Mouse (Mus musculus) liver, embryonic 16.5 days (tissue): Measurements from ENCODE around the gene Prkch. TPM values are rescaled to one million over a fixed set of nuclear protein-coding genes. Genes with fewer than 3 reads are reported as not detected.
"Not testable (repeated sequence)": the region's sequence is repeated elsewhere in the genome, so short reads cannot be mapped to it uniquely, and the experiment has no call there.

ENCODE experiments used
- ATAC-seq: fragments of 200-750 bp; cut with Nextera tagmentation; 2 replicates; pipeline ENCODE4 v1.8.0; 2017; ENCODE audit warnings: low read depth, mild to moderate bottlenecking, moderate number of reproducible peaks, moderate library complexity
- H3K27ac ChIP-seq: fragments of 300-500 bp; sonication (generic); 2 replicates; pipeline ENCODE4 v1.5.1; 2014; ENCODE audit warnings: mild to moderate bottlenecking, low read length
- H3K27me3 ChIP-seq: fragments of 300-500 bp; sonication (generic); 2 replicates; pipeline ENCODE4 v1.6.1; 2014; ENCODE audit warnings: low read depth, low read length, mixed read lengths; ENCODE audit not compliant: control insufficient read depth, insufficient read depth
- H3K36me3 ChIP-seq: fragments of 300-500 bp; sonication (generic); 2 replicates; pipeline ENCODE4 v1.6.1; 2014; ENCODE audit warnings: mild to moderate bottlenecking; ENCODE audit not compliant: control insufficient read depth, insufficient read depth
- H3K4me1 ChIP-seq: fragments of 300-500 bp; sonication (generic); 2 replicates; pipeline ENCODE4 v1.6.1; 2014; ENCODE audit warnings: low read depth, low read length, mixed read lengths; ENCODE audit not compliant: control insufficient read depth
- H3K4me2 ChIP-seq: fragments of 300-500 bp; sonication (generic); 2 replicates; pipeline ENCODE4 v1.6.1; 2014; ENCODE audit warnings: low read depth, low read length, mixed read lengths
- H3K4me3 ChIP-seq: fragments of 300-500 bp; sonication (generic); 2 replicates; pipeline ENCODE4 v1.5.1; 2014; ENCODE audit warnings: low read depth, mild to moderate bottlenecking, low read length
- H3K9ac ChIP-seq: fragments of 300-500 bp; sonication (generic); 2 replicates; pipeline ENCODE4 v1.6.1; 2014; ENCODE audit warnings: low read depth, low read length
- H3K9me3 ChIP-seq: fragments of 300-500 bp; sonication (generic); replicated peaks from 2 replicates; pipeline ENCODE4 v1.6.1; 2016; ENCODE audit warnings: low read length; ENCODE audit not compliant: control insufficient read depth
- WGBS: fragments of 180-500 bp; shearing (Covaris S2); extraction: QIAGEN DNeasy Blood & Tissue Kit; methylation state at CpG from one replicate; pipeline ENCODE4 v1.1.7; 2014; ENCODE audit not compliant: insufficient replicate concordance; 5-methylcytosine and 5-hydroxymethylcytosine counted together
- polyA plus RNA-seq: library from polyadenylated mRNA; unstranded; fragments of >200 nt; fragmentation: Nextera tagmentation; extraction: Ambion mirVana; gene quantifications from 2 replicates; pipeline ENCODE4 v1.2.1, GENCODE M21; 2015

Gene Prkch
- polyA plus RNA-seq = 1.4 and 1.6 TPM in 2 replicates

DNA sequence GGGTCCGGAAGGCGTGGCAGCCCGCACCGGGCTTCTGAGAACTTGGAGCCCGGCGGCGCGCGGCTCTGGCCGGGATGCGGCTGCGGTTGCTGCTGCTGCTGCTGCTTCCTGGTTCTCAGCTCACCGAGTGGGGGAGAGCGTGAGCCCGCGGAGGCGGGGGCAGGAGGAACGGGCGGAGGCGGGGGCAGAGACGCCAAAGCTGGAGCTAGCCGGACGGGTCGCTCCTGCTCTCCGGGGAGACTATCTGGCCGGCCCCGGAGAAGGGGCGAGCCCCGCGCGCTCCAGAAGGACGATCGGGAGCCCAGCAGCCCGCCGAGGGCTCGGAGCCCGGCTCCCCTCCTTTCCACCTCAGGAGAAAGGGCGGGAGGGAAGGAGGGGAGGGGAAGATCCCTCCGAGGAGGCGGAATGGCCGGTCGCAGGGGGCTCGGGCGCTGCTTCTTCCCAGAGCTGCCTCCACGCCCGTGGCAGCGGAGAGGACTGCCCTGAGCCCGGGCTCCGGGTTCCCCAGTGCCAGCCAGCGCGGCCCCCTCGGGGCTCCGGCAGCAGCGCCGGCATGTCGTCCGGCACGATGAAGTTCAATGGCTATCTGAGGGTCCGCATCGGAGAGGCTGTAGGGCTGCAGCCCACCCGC lies at the start of gene Prkch:
Prkch (plus strand) TSS at position 187 of the 631 bp plus-strand sequence.
- H3K9ac ChIP-seq = peak within 1 kb of the TSS; percentile 60
- peaks cover 35% of the 10 kb centered on the region for H3K27me3 ChIP-seq
- no peaks in the 10 kb centered on the region for H3K36me3 ChIP-seq
- H3K27ac ChIP-seq = 0 out of 2 replicates have a peak within 1 kb of the TSS, but pooled peaks have one; percentile 3
- under 1% methylated on average over 48 of the region's 61 CpGs for WGBS
- peak within 1 kb of the TSS; percentile 62 for H3K4me3 ChIP-seq
- H3K4me2 ChIP-seq = peak within 1 kb of the TSS; percentile 69
- peak; percentile 70 for ATAC-seq
- peaks cover 3% of the 10 kb centered on the region; the same call in 1 of the 2 replicates for H3K4me1 ChIP-seq
- H3K9me3 ChIP-seq = no peaks in the 10 kb centered on the region

GRCm38 (mm10) chr12:73537499-73538138 lies 47.0 kb upstream of the Prkch start:
- H3K27me3 ChIP-seq = no peaks in the 10 kb centered on the region
- no peak overlapping the region for H3K9ac ChIP-seq
- H3K9me3 ChIP-seq = no peaks in the 10 kb centered on the region
- WGBS = 18% methylated on average over 17 of the region's 17 CpGs
- H3K4me2 ChIP-seq = peak overlapping the region; percentile 51
- no peaks in the 10 kb centered on the region for H3K36me3 ChIP-seq
- H3K4me3 ChIP-seq = peak overlapping the region; percentile 45
- H3K4me1 ChIP-seq = no peaks in the 10 kb centered on the region; the same call in 1 of the 2 replicates
- peak; percentile 70 for ATAC-seq
- peak overlapping the region; percentile 26; the same call in 1 of the 2 replicates for H3K27ac ChIP-seq

GRCm38 (mm10) chr12:73538139-73538508 lies 46.5 kb upstream of the Prkch start:
- not testable (repeated sequence) for H3K36me3 ChIP-seq, H3K27me3 ChIP-seq, H3K9ac ChIP-seq, H3K4me1 ChIP-seq, H3K9me3 ChIP-seq
- whole genome bisulfite sequencing = 34% methylated on average over 3 of the region's 3 CpGs
- Histone ChIP-seq H3K4me2 (peak overlapping the region; percentile 51), H3K27ac (peak overlapping the region; percentile 26; the same call in 1 of the 2 replicates), H3K4me3 (peak overlapping the region; percentile 45)
- ATAC-seq = peak; percentile 32

DNA sequence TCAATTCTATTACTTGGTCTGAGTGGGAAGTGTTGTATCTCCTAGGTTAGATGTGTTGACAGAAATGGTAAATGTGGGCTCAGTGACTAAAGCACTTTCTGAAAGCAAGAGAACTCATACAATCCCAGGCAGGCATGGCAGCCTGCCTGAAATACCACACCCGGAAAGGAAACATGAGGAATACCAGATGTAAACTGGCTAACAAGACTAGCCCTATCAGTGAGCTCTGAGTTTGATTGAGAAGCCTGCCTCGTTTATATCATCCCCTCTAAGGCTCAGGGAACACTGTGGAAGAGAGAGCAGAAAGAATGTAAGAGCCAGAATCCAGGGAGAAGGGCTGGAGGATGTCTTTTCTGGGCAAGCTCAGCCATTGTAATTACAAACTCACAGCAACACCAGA lies 45.4 kb upstream of the Prkch start:
- no peak for ATAC-seq
- no peak overlapping the region for H3K4me3 ChIP-seq
- H3K4me2 ChIP-seq = no peak overlapping the region
- 41% methylated on average over 2 of the region's 2 CpGs for WGBS
- H3K36me3 ChIP-seq = no peaks in the 10 kb centered on the region
- H3K4me1 ChIP-seq = no peaks in the 10 kb centered on the region; the same call in 1 of the 2 replicates
- no peak overlapping the region for H3K9ac ChIP-seq
- H3K9me3 ChIP-seq = no peaks in the 10 kb centered on the region
- H3K27me3 ChIP-seq = no peaks in the 10 kb centered on the region; the same call in 1 of the 2 replicates
- H3K27ac ChIP-seq = no peak overlapping the region

GRCm38 (mm10) chr12:73540402-73540801 lies 44.2 kb upstream of the Prkch start:
- Histone ChIP-seq H3K27ac (no peak overlapping the region), H3K4me3 (no peak overlapping the region), H3K36me3 (no peaks in the 10 kb centered on the region), H3K9me3 (no peaks in the 10 kb centered on the region), H3K27me3 (peaks cover 12% of the 10 kb centered on the region), H3K4me1 (no peaks in the 10 kb centered on the region; the same call in 1 of the 2 replicates), H3K9ac (no peak overlapping the region), H3K4me2 (no peak overlapping the region)
- WGBS = 81% methylated on average over 2 of the region's 2 CpGs
- ATAC-seq = no peak

GRCm38 (mm10) chr12:73543191-73543590 lies 41.4 kb upstream of the Prkch start:
- no peaks in the 10 kb centered on the region for H3K9me3 ChIP-seq
- H3K27ac ChIP-seq = no peak overlapping the region
- H3K36me3 ChIP-seq = no peaks in the 10 kb centered on the region
- 60% methylated on average over 5 of the region's 5 CpGs for WGBS
- ATAC-seq = no peak
- H3K4me3 ChIP-seq = no peak overlapping the region
- no peak overlapping the region for H3K4me2 ChIP-seq
- H3K4me1 ChIP-seq = no peaks in the 10 kb centered on the region; the same call in 1 of the 2 replicates
- peaks cover 40% of the 10 kb centered on the region for H3K27me3 ChIP-seq
- H3K9ac ChIP-seq = no peak overlapping the region

DNA sequence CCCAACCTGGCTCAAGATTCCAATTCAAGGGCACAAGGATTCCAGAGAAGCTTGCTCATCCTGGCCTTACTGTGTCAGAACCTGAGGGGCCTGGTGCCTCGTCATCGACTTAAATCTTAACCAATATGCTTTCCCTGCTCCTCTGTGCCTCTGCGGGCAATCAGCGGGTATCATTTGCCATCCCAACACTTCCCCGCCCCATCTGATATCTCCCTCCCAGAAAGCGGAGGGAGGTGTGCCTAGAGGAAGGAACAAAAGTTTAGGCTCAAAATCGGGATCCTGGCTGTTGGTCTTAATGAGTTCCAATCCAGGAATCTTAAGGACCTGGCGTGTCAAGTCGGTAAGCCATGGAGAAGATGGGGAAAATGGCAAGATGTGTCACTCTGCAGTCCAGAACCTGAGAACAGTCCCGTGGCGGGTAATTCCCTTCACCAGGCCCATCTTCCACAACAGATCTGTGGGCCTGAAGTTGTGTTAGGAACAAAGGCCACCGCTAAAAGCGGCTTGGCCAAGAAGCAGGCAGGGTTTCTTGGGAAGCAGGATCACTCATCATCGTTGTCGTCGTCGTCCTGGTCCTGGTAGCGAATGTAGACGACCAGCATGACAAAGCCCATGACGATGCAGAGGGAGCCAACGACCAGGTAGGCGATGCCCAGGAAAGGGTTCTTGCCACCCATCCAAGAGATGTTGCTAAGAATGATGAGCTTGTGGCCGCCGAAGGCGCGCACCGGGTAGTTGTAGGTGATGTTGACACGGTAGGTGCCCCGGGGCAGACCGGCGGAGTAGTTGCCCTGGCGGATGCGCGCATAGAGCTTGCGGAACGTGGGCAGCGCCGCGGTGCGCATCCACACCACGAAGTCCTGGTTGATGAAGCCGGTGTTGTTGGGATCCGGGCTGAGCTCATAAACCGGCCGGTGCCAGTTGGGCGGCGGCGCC lies 39.6 kb upstream of the Prkch start:
- Histone ChIP-seq H3K4me2 (peak overlapping the region; percentile 57), H3K4me1 (no peaks in the 10 kb centered on the region; the same call in 1 of the 2 replicates), H3K36me3 (no peaks in the 10 kb centered on the region), H3K27ac (no peak overlapping the region), H3K9ac (peak overlapping the region; percentile 54; the same call in 1 of the 2 replicates), H3K9me3 (no peaks in the 10 kb centered on the region), H3K4me3 (peak overlapping the region; percentile 53), H3K27me3 (peaks cover 48% of the 10 kb centered on the region)
- ATAC-seq = no peak
- WGBS = 14% methylated on average over 48 of the region's 48 CpGs

GRCm38 (mm10) chr12:73545672-73546085 lies 38.9 kb upstream of the Prkch start:
- no peaks in the 10 kb centered on the region for H3K9me3 ChIP-seq
- no peaks in the 10 kb centered on the region; the same call in 1 of the 2 replicates for H3K4me1 ChIP-seq
- H3K9ac ChIP-seq = peak overlapping the region; percentile 54
- peaks cover 48% of the 10 kb centered on the region for H3K27me3 ChIP-seq
- peak; percentile 58 for ATAC-seq
- H3K36me3 ChIP-seq = no peaks in the 10 kb centered on the region
- WGBS = 2% methylated on average over 55 of the region's 55 CpGs
- H3K4me2 ChIP-seq = peak overlapping the region; percentile 57
- H3K27ac ChIP-seq = peak overlapping the region; percentile 44; the same call in 1 of the 2 replicates
- peak overlapping the region; percentile 53 for H3K4me3 ChIP-seq
